Mouse (Mus musculus): Measurements from ENCODE around the gene Itpripl2. TPM values are rescaled to one million over a fixed set of nuclear protein-coding genes. Genes with fewer than 3 reads are reported as not detected.

Itpripl2 gene
- polyA plus RNA-seq, 1 experiment: not detected

- no peak for TF ChIP-seq GATA1 (IDR thresholded peaks at IDR 0.05; ENCODE audit: low read length)
Measured at GRCm38 (mm10) chr7:118472886-118473285, 18.9 kb downstream of the Itpripl2 start.

GRCm38 (mm10) chr7:118468060-118468459 is 23.7 kb downstream of the Itpripl2 start:
- TF ChIP-seq GATA1 (IDR thresholded peaks at IDR 0.05; ENCODE audit: low read length): no peak

GRCm38 (mm10) chr7:118464432-118464831 is 27.3 kb downstream of the Itpripl2 start:
- no peak for TF ChIP-seq GATA1 (IDR thresholded peaks at IDR 0.05; ENCODE audit: low read length)

GRCm38 (mm10) chr7:118462818-118463762 is 28.7 kb downstream of the Itpripl2 start:
- TF ChIP-seq GATA1 (IDR thresholded peaks at IDR 0.05; ENCODE audit: low read length): no peak

- TF ChIP-seq GATA1 (IDR thresholded peaks at IDR 0.05; ENCODE audit: low read length): no peak
Measured at GRCm38 (mm10) chr7:118461400-118462136, 30.2 kb downstream of the Itpripl2 start.

GRCm38 (mm10) chr7:118453722-118454121 is 38.1 kb downstream of the Itpripl2 start:
- no peak for TF ChIP-seq GATA1 (IDR thresholded peaks at IDR 0.05; ENCODE audit: low read length)

- no peak for TF ChIP-seq GATA1 (IDR thresholded peaks at IDR 0.05; ENCODE audit: low read length)
Measured at GRCm38 (mm10) chr7:118452940-118453339, 38.8 kb downstream of the Itpripl2 start.

- no peak for TF ChIP-seq GATA1 (IDR thresholded peaks at IDR 0.05; ENCODE audit: low read length)
Measured at GRCm38 (mm10) chr7:118448134-118448967, 43.4 kb downstream of the Itpripl2 start, which contains the start of gene Syt17. Gene Syt17 (minus strand): TSS chr7:118448222.

- TF ChIP-seq GATA1 (IDR thresholded peaks at IDR 0.05; ENCODE audit: low read length): no peak
Measured at GRCm38 (mm10) chr7:118447291-118448133, 44.3 kb downstream of the Itpripl2 start.

- TF ChIP-seq GATA1 (IDR thresholded peaks at IDR 0.05; ENCODE audit: low read length): no peak
Measured at GRCm38 (mm10) chr7:118443895-118444485, 47.8 kb downstream of the Itpripl2 start.

GRCm38 (mm10) chr7:118443371-118443770 is 48.4 kb downstream of the Itpripl2 start:
- no peak for TF ChIP-seq GATA1 (IDR thresholded peaks at IDR 0.05; ENCODE audit: low read length)

GRCm38 (mm10) chr7:118441535-118441934 is 50.2 kb downstream of the Itpripl2 start:
- no peak for TF ChIP-seq GATA1 (IDR thresholded peaks at IDR 0.05; ENCODE audit: low read length)

GRCm38 (mm10) chr7:118437101-118437802 is 54.5 kb downstream of the Itpripl2 start:
- no peak for TF ChIP-seq GATA1 (IDR thresholded peaks at IDR 0.05; ENCODE audit: low read length)

Other genes with a start within 250 kb of the Itpripl2 start
- 21.8 and 31.7 TPM in 2 replicates for gene Smg1, start 248.3 kb downstream of the Itpripl2 start, polyA plus RNA-seq (2012)
- gene Syt17, start 43.8 kb downstream of the Itpripl2 start, polyA plus RNA-seq (2012): not detected in 2 replicates
- gene Coq7, start 41.4 kb upstream of the Itpripl2 start, polyA plus RNA-seq (2012): 35.3 and 48.4 TPM in 2 replicates
- gene Tmc7, start 92.8 kb upstream of the Itpripl2 start, polyA plus RNA-seq (2012): not detected in 2 replicates
- not detected in 2 replicates for gene Tmc5, start 105.3 kb upstream of the Itpripl2 start, polyA plus RNA-seq (2012)
- 25.4 and 35.9 TPM in 2 replicates for gene Gde1, start 213.8 kb upstream of the Itpripl2 start, polyA plus RNA-seq (2012)
- 1.0 and 1.2 TPM in 2 replicates for gene Ccp110, start 220.6 kb upstream of the Itpripl2 start, polyA plus RNA-seq (2012)
- gene Vps35l, start 248.3 kb upstream of the Itpripl2 start, polyA plus RNA-seq (2012): 8.0 and 21.0 TPM in 2 replicates

All from G1E-ER4 (cell line).